Mouse (Mus musculus) kidney, postnatal 0 days (tissue): ENCODE data around the gene Eefsec. TPM values are rescaled to one million over a fixed set of nuclear protein-coding genes. Genes with fewer than 3 reads are reported as not detected.

Experiments
- ATAC-seq: fragments of 200-750 bp; cut with Nextera tagmentation; replicated peaks from 2 replicates; pipeline ENCODE4 v1.8.0; 2017; ENCODE audit warnings: low read depth, moderate number of reproducible peaks, moderate TSS enrichment, moderate library complexity; ENCODE audit not compliant: low FRiP score
- DNase-seq: peaks from one replicate; pipeline ENCODE4 v3.0.0-alpha.2; 2016; ENCODE audit warnings: low spot score
- H3K27ac ChIP-seq: fragments of 300-500 bp; sonication (generic); 2 replicates; pipeline ENCODE4 v1.5.1; 2014; ENCODE audit warnings: mild to moderate bottlenecking
- H3K27me3 ChIP-seq: fragments of 300-500 bp; sonication (generic); 2 replicates; pipeline ENCODE4 v1.6.1; 2014; ENCODE audit warnings: low read length, mixed read lengths; ENCODE audit not compliant: insufficient read depth
- H3K36me3 ChIP-seq: fragments of 300-500 bp; sonication (generic); 2 replicates; pipeline ENCODE4 v1.6.1; 2014; ENCODE audit warnings: low read length, mixed read lengths; ENCODE audit not compliant: insufficient read depth
- H3K4me1 ChIP-seq: fragments of 300-500 bp; sonication (generic); replicated peaks from 2 replicates; pipeline ENCODE4 v1.6.1; 2014; ENCODE audit warnings: antibody characterized with exemption, low read length, mixed read lengths; ENCODE audit not compliant: insufficient read depth
- H3K4me2 ChIP-seq: fragments of 300-500 bp; sonication (generic); 2 replicates; pipeline ENCODE4 v1.6.1; 2014; ENCODE audit warnings: mild to moderate bottlenecking, low read length, moderate library complexity, mixed read lengths
- H3K4me3 ChIP-seq: fragments of 300-500 bp; sonication (generic); replicated peaks from 2 replicates; pipeline ENCODE4 v1.5.1; 2014; ENCODE audit warnings: low read depth, low read length
- H3K9ac ChIP-seq: fragments of 300-500 bp; sonication (generic); 2 replicates; pipeline ENCODE4 v1.6.1; 2014; ENCODE audit warnings: low read depth, low read length
- H3K9me3 ChIP-seq: fragments of 300-500 bp; sonication (generic); replicated peaks from 2 replicates; pipeline ENCODE4 v1.6.1; 2016; ENCODE audit warnings: low read length, inconsistent platforms, mixed read lengths
- CTCF ChIP-seq: IDR thresholded peaks from 2 replicates; pipeline ENCODE4 v1.5.1; 2016; ENCODE audit warnings: antibody characterized with exemption, low read depth, mild to moderate bottlenecking, moderate library complexity
- WGBS: fragments of 180-500 bp; shearing (Covaris S2); extraction: QIAGEN DNeasy Blood & Tissue Kit; methylation state at CpG from one replicate; pipeline ENCODE4 v1.1.7; 2014; 5-methylcytosine and 5-hydroxymethylcytosine counted together
- polyA plus RNA-seq: library from polyadenylated mRNA; unstranded; fragments of >200 nt; fragmentation: Nextera tagmentation; extraction: Ambion mirVana; gene quantifications from 2 replicates; pipeline ENCODE4 v1.2.1, GENCODE M21; 2015

Eefsec gene
- polyA plus RNA-seq, 1 experiment from 2014 or later, result 34.8 TPM

- WGBS, result 79% methylated on average over 7 of the region's 7 CpGs
Observed at GRCm38 (mm10) chr6:88340761-88341160, 105.6 kb downstream of the Eefsec start.

GRCm38 (mm10) chr6:88329336-88329735, 117.0 kb downstream of the Eefsec start:
- H3K4me2 ChIP-seq, result no peak overlapping the region
- H3K4me3 ChIP-seq, result no peak overlapping the region
- H3K36me3 ChIP-seq, result no peaks in the 10 kb centered on the region
- DNase-seq (peak; percentile 24), ATAC-seq (no peak)
- H3K4me1 ChIP-seq, result peaks cover 12% of the 10 kb centered on the region
- no peak overlapping the region for H3K9ac ChIP-seq
- H3K9me3 ChIP-seq, result no peaks in the 10 kb centered on the region
- no peak overlapping the region for H3K27ac ChIP-seq
- no peaks in the 10 kb centered on the region for H3K27me3 ChIP-seq
- TF ChIP-seq CTCF, result no peak

More at GRCm38 (mm10) chr6:88340761-88341160, 105.6 kb downstream of the Eefsec start:
- DNase-seq, result no peak
- Histone ChIP-seq H3K9me3 (no peaks in the 10 kb centered on the region), H3K4me3 (no peak overlapping the region), H3K4me2 (no peak overlapping the region), H3K4me1 (peaks cover 16% of the 10 kb centered on the region), H3K27ac (no peak overlapping the region), H3K36me3 (0 out of 2 replicates have a peak, but pooled peaks cover 3% of the 10 kb centered on the region), H3K27me3 (no peaks in the 10 kb centered on the region), H3K9ac (no peak overlapping the region)
- TF ChIP-seq CTCF, result no peak
- ATAC-seq, result no peak

- peak; percentile 77 for DNase-seq
- peaks cover 6% of the 10 kb centered on the region; the same call in 1 of the 2 replicates for H3K4me1 ChIP-seq
- no peaks in the 10 kb centered on the region for H3K9me3 ChIP-seq
Observed at GRCm38 (mm10) chr6:88321879-88322278, 124.5 kb downstream of the Eefsec start.

GRCm38 (mm10) chr6:88321253-88321652, 125.1 kb downstream of the Eefsec start:
- no peak overlapping the region for H3K4me3 ChIP-seq
- H3K4me1 ChIP-seq, result peaks cover 6% of the 10 kb centered on the region; the same call in 1 of the 2 replicates
- H3K27me3 ChIP-seq, result no peaks in the 10 kb centered on the region
- no peak overlapping the region for H3K9ac ChIP-seq
- no peak for ATAC-seq
- no peak overlapping the region for H3K4me2 ChIP-seq
- no peaks in the 10 kb centered on the region for H3K36me3 ChIP-seq
- WGBS, result 51% methylated on average over 5 of the region's 5 CpGs
- no peaks in the 10 kb centered on the region for H3K9me3 ChIP-seq
- no peak for TF ChIP-seq CTCF
- H3K27ac ChIP-seq, result 0 out of 2 replicates have a peak overlapping the region, but pooled peaks have one; percentile 50
- no peak for DNase-seq

More at GRCm38 (mm10) chr6:88321879-88322278, 124.5 kb downstream of the Eefsec start:
- peak; percentile 93 for ATAC-seq
- no peak overlapping the region for H3K4me2 ChIP-seq
- H3K9ac ChIP-seq, result no peak overlapping the region
- no peak overlapping the region for H3K4me3 ChIP-seq
- no peak overlapping the region; the same call in 1 of the 2 replicates for H3K27ac ChIP-seq
- H3K27me3 ChIP-seq, result no peaks in the 10 kb centered on the region
- 26% methylated on average over 7 of the region's 7 CpGs for WGBS
- no peaks in the 10 kb centered on the region for H3K36me3 ChIP-seq
- TF ChIP-seq CTCF, result peak; percentile 72

- no peak for ATAC-seq
- Histone ChIP-seq H3K27me3 (no peaks in the 10 kb centered on the region), H3K4me2 (no peak overlapping the region), H3K9me3 (no peaks in the 10 kb centered on the region), H3K27ac (no peak overlapping the region), H3K36me3 (no peaks in the 10 kb centered on the region), H3K9ac (no peak overlapping the region), H3K4me3 (no peak overlapping the region), H3K4me1 (peaks cover 6% of the 10 kb centered on the region; the same call in 1 of the 2 replicates)
- no peak for DNase-seq
- 94% methylated on average over 1 of the region's 1 CpGs for WGBS
- TF ChIP-seq CTCF, result no peak
Observed at GRCm38 (mm10) chr6:88319735-88320134, 126.6 kb downstream of the Eefsec start.

GRCm38 (mm10) chr6:88315295-88315694, 131.0 kb downstream of the Eefsec start:
- ATAC-seq, result no peak
- H3K9me3 ChIP-seq, result no peaks in the 10 kb centered on the region
- no peak for TF ChIP-seq CTCF
- no peak overlapping the region for H3K27ac ChIP-seq
- H3K4me1 ChIP-seq, result no peaks in the 10 kb centered on the region
- no peak overlapping the region for H3K4me3 ChIP-seq
- H3K4me2 ChIP-seq, result no peak overlapping the region
- no peak overlapping the region for H3K9ac ChIP-seq
- H3K36me3 ChIP-seq, result no peaks in the 10 kb centered on the region
- H3K27me3 ChIP-seq, result no peaks in the 10 kb centered on the region
- DNase-seq, result peak; percentile 49
- WGBS, result 53% methylated on average over 2 of the region's 2 CpGs

GRCm38 (mm10) chr6:88313937-88314336, 132.4 kb downstream of the Eefsec start:
- H3K4me3 ChIP-seq, result no peak overlapping the region
- DNase-seq (peak; percentile 45), ATAC-seq (peak; percentile 62; the same call in 1 of the 2 replicates)
- H3K27ac ChIP-seq, result no peak overlapping the region
- no peaks in the 10 kb centered on the region for H3K4me1 ChIP-seq
- WGBS, result 46% methylated on average over 9 of the region's 9 CpGs
- no peaks in the 10 kb centered on the region for H3K9me3 ChIP-seq
- no peak overlapping the region for H3K4me2 ChIP-seq
- H3K36me3 ChIP-seq, result no peaks in the 10 kb centered on the region
- H3K27me3 ChIP-seq, result no peaks in the 10 kb centered on the region
- H3K9ac ChIP-seq, result no peak overlapping the region
- TF ChIP-seq CTCF, result no peak
